Mouse (Mus musculus) intestine, embryonic 16.5 days (tissue): ENCODE measurements around the gene Tapbp. TPM values are rescaled to one million over a fixed set of nuclear protein-coding genes. Genes with fewer than 3 reads are reported as not detected.

ENCODE experiments used
- ATAC-seq: fragments of 200-750 bp; cut with Nextera tagmentation; 2 replicates; pipeline ENCODE4 v1.8.0; 2017; ENCODE audit warnings: moderate TSS enrichment, moderate library complexity
- H3K27ac ChIP-seq: fragments of 300-500 bp; sonication (generic); 2 replicates; pipeline ENCODE4 v1.5.1; 2014; ENCODE audit warnings: mild to moderate bottlenecking, low read length
- H3K27me3 ChIP-seq: fragments of 300-500 bp; sonication (generic); replicated peaks from 2 replicates; pipeline ENCODE4 v1.6.1; 2014; ENCODE audit warnings: low read length, control low read depth, mixed read lengths; ENCODE audit not compliant: control insufficient read depth, insufficient read depth
- H3K36me3 ChIP-seq: fragments of 300-500 bp; sonication (generic); 2 replicates; pipeline ENCODE4 v1.6.1; 2014; ENCODE audit warnings: low read length, control low read depth; ENCODE audit not compliant: control insufficient read depth, insufficient read depth
- H3K4me1 ChIP-seq: fragments of 300-500 bp; sonication (generic); 2 replicates; pipeline ENCODE4 v1.6.1; 2014; ENCODE audit warnings: low read length, control low read depth, mixed read lengths; ENCODE audit not compliant: control insufficient read depth, insufficient read depth
- H3K4me2 ChIP-seq: fragments of 300-500 bp; sonication (generic); 2 replicates; pipeline ENCODE4 v1.6.1; 2014; ENCODE audit warnings: low read depth, low read length, control low read depth
- H3K4me3 ChIP-seq: fragments of 300-500 bp; sonication (generic); 2 replicates; pipeline ENCODE4 v1.5.1; 2014; ENCODE audit warnings: mild to moderate bottlenecking, low read length
- H3K9ac ChIP-seq: fragments of 300-500 bp; sonication (generic); 2 replicates; pipeline ENCODE4 v1.6.1; 2014; ENCODE audit warnings: low read depth, low read length
- H3K9me3 ChIP-seq: fragments of 300-500 bp; sonication (generic); 2 replicates; pipeline ENCODE4 v1.6.1; 2016; ENCODE audit warnings: low read length, control low read depth; ENCODE audit not compliant: control insufficient read depth
- WGBS: fragments of 180-500 bp; shearing (Covaris S2); extraction: QIAGEN DNeasy Blood & Tissue Kit; methylation state at CpG from one replicate; pipeline ENCODE4 v1.1.7; 2014; 5-methylcytosine and 5-hydroxymethylcytosine counted together
- polyA plus RNA-seq: library from polyadenylated mRNA; unstranded; fragments of >200 nt; fragmentation: Nextera tagmentation; extraction: Ambion mirVana; gene quantifications from 2 replicates; pipeline ENCODE4 v1.2.1, GENCODE M21; 2015

The Tapbp gene
- polyA plus RNA-seq, 1 experiment from 2014 or later: 44.5 TPM

- Histone ChIP-seq H3K27ac (peak overlapping the region; percentile 85; the same call in 1 of the 2 replicates), H3K27me3 (no peaks in the 10 kb centered on the region), H3K9ac (peak overlapping the region; percentile 80; the same call in 1 of the 2 replicates), H3K4me3 (peak overlapping the region; percentile 81), H3K4me2 (peak overlapping the region; percentile 97), H3K36me3 (peaks cover 15% of the 10 kb centered on the region), H3K4me1 (peaks cover 24% of the 10 kb centered on the region), H3K9me3 (no peaks in the 10 kb centered on the region)
- ATAC-seq: no peak
- WGBS: 57% methylated on average over 37 of the region's 37 CpGs
Observed at GRCm38 (mm10) chr17:33918293-33919203, 2.8 kb downstream of the Tapbp start.

- WGBS: under 1% methylated on average over 52 of the region's 52 CpGs
- Histone ChIP-seq H3K27me3 (no peaks in the 10 kb centered on the region), H3K36me3 (peaks cover 7% of the 10 kb centered on the region; the same call in 1 of the 2 replicates), H3K4me2 (peak overlapping the region; percentile 97), H3K4me3 (peak overlapping the region; percentile 81), H3K27ac (peak overlapping the region; percentile 85), H3K9ac (peak overlapping the region; percentile 80), H3K9me3 (no peaks in the 10 kb centered on the region), H3K4me1 (peaks cover 24% of the 10 kb centered on the region)
- ATAC-seq: peak; percentile 27
Observed at GRCm38 (mm10) chr17:33919351-33920281, 3.9 kb downstream of the Tapbp start.

- Histone ChIP-seq H3K36me3 (peaks cover 10% of the 10 kb centered on the region; the same call in 1 of the 2 replicates), H3K4me2 (peak overlapping the region; percentile 97), H3K27ac (peak overlapping the region; percentile 85), H3K9ac (peak overlapping the region; percentile 80), H3K27me3 (no peaks in the 10 kb centered on the region), H3K4me1 (peaks cover 17% of the 10 kb centered on the region), H3K4me3 (peak overlapping the region; percentile 81), H3K9me3 (peaks cover 3% of the 10 kb centered on the region; the same call in 1 of the 2 replicates)
- peak; percentile 27 for ATAC-seq
- 1% methylated on average over 36 of the region's 36 CpGs for WGBS
Observed at GRCm38 (mm10) chr17:33920282-33921097, 4.8 kb downstream of the Tapbp start.

- H3K9me3 ChIP-seq: peaks cover 3% of the 10 kb centered on the region; the same call in 1 of the 2 replicates
Observed at GRCm38 (mm10) chr17:33921361-33921760, 5.7 kb downstream of the Tapbp start.

GRCm38 (mm10) chr17:33924577-33925283 is 9.0 kb downstream of the Tapbp start:
- Histone ChIP-seq H3K9me3 (peaks cover 3% of the 10 kb centered on the region; the same call in 1 of the 2 replicates), H3K9ac (no peak overlapping the region), H3K27ac (no peak overlapping the region), H3K36me3 (peaks cover 11% of the 10 kb centered on the region; the same call in 1 of the 2 replicates), H3K4me2 (no peak overlapping the region), H3K4me3 (no peak overlapping the region), H3K27me3 (no peaks in the 10 kb centered on the region), H3K4me1 (peaks cover 6% of the 10 kb centered on the region; the same call in 1 of the 2 replicates)
- no peak for ATAC-seq
- 85% methylated on average over 10 of the region's 10 CpGs for WGBS

More at GRCm38 (mm10) chr17:33921361-33921760, 5.7 kb downstream of the Tapbp start:
- Histone ChIP-seq H3K36me3 (peaks cover 17% of the 10 kb centered on the region), H3K27me3 (no peaks in the 10 kb centered on the region), H3K4me3 (no peak overlapping the region), H3K4me1 (peaks cover 16% of the 10 kb centered on the region), H3K4me2 (no peak overlapping the region), H3K27ac (no peak overlapping the region), H3K9ac (no peak overlapping the region)
- WGBS: 89% methylated on average over 7 of the region's 7 CpGs
- ATAC-seq: no peak

- no peak for ATAC-seq
- Histone ChIP-seq H3K4me2 (no peak overlapping the region), H3K27me3 (no peaks in the 10 kb centered on the region), H3K9me3 (peaks cover 3% of the 10 kb centered on the region; the same call in 1 of the 2 replicates), H3K4me1 (peaks cover 7% of the 10 kb centered on the region), H3K27ac (no peak overlapping the region), H3K4me3 (no peak overlapping the region), H3K9ac (no peak overlapping the region), H3K36me3 (peaks cover 11% of the 10 kb centered on the region; the same call in 1 of the 2 replicates)
- 87% methylated on average over 21 of the region's 21 CpGs for WGBS
Observed at GRCm38 (mm10) chr17:33925406-33926116, 9.9 kb downstream of the Tapbp start.

GRCm38 (mm10) chr17:33926207-33926932 is 10.7 kb downstream of the Tapbp start:
- Histone ChIP-seq H3K4me2 (no peak overlapping the region), H3K27ac (no peak overlapping the region), H3K36me3 (peaks cover 11% of the 10 kb centered on the region; the same call in 1 of the 2 replicates), H3K9me3 (peaks cover 3% of the 10 kb centered on the region; the same call in 1 of the 2 replicates), H3K4me1 (peaks cover 16% of the 10 kb centered on the region), H3K27me3 (no peaks in the 10 kb centered on the region), H3K4me3 (no peak overlapping the region), H3K9ac (no peak overlapping the region)
- ATAC-seq: no peak
- 73% methylated on average over 17 of the region's 17 CpGs for WGBS
